Mouse (Mus musculus) forebrain, embryonic 13.5 days (tissue): ENCODE measurements around the gene Cuedc2. TPM values are rescaled to one million over a fixed set of nuclear protein-coding genes. Genes with fewer than 3 reads are reported as not detected.

Experiments
- ATAC-seq: fragments of 200-750 bp; cut with Nextera tagmentation; 2 replicates; pipeline ENCODE4 v1.8.0; 2017
- H3K27ac ChIP-seq: fragments of 300-500 bp; sonication (generic); 2 replicates; pipeline ENCODE4 v1.5.1; 2015; ENCODE audit warnings: inconsistent platforms, mild to moderate bottlenecking, moderate library complexity
- H3K27me3 ChIP-seq: fragments of 300-500 bp; sonication (generic); 2 replicates; pipeline ENCODE4 v1.6.1; 2015; ENCODE audit warnings: mild to moderate bottlenecking, inconsistent platforms
- H3K36me3 ChIP-seq: fragments of 300-500 bp; sonication (generic); 2 replicates; pipeline ENCODE4 v1.6.1; 2015; ENCODE audit warnings: mild to moderate bottlenecking, inconsistent platforms; ENCODE audit not compliant: poor library complexity, severe bottlenecking
- H3K4me1 ChIP-seq: fragments of 300-500 bp; sonication (generic); 2 replicates; pipeline ENCODE4 v1.6.1; 2015; ENCODE audit warnings: inconsistent platforms
- H3K4me2 ChIP-seq: fragments of 300-500 bp; sonication (generic); 2 replicates; pipeline ENCODE4 v1.6.1; 2015; ENCODE audit warnings: inconsistent platforms, mild to moderate bottlenecking, moderate library complexity
- H3K4me3 ChIP-seq: fragments of 300-500 bp; sonication (generic); 2 replicates; pipeline ENCODE4 v1.5.1; 2015; ENCODE audit warnings: mild to moderate bottlenecking, inconsistent platforms
- H3K9ac ChIP-seq: fragments of 300-500 bp; sonication (generic); 2 replicates; pipeline ENCODE4 v1.6.1; 2015; ENCODE audit warnings: mild to moderate bottlenecking, inconsistent platforms
- H3K9me3 ChIP-seq: fragments of 300-500 bp; sonication (generic); replicated peaks from 2 replicates; pipeline ENCODE4 v1.6.1; 2016; ENCODE audit warnings: inconsistent platforms
- WGBS: fragments of 180-500 bp; shearing (Covaris S2); methylation state at CpG from one replicate; pipeline ENCODE4 v1.1.7; 2015; 5-methylcytosine and 5-hydroxymethylcytosine counted together
- microRNA counts: library from miRNA; unstranded; fragments of <30 nt; microRNA quantifications from one replicate; lab custom pipeline; 2016
- microRNA-seq: library from miRNA; unstranded; fragments of <30 nt; microRNA quantifications from one replicate; pipeline ENCODE4, GENCODE M21; 2016
- polyA plus RNA-seq: library from polyadenylated mRNA; unstranded; fragments of >200 nt; fragmentation: Nextera tagmentation; extraction: Ambion mirVana; gene quantifications from 2 replicates; pipeline ENCODE4 v1.2.1, GENCODE M21; 2015

Cuedc2 gene
- polyA plus RNA-seq, 1 experiment from 2014 or later: 309 TPM

DNA sequence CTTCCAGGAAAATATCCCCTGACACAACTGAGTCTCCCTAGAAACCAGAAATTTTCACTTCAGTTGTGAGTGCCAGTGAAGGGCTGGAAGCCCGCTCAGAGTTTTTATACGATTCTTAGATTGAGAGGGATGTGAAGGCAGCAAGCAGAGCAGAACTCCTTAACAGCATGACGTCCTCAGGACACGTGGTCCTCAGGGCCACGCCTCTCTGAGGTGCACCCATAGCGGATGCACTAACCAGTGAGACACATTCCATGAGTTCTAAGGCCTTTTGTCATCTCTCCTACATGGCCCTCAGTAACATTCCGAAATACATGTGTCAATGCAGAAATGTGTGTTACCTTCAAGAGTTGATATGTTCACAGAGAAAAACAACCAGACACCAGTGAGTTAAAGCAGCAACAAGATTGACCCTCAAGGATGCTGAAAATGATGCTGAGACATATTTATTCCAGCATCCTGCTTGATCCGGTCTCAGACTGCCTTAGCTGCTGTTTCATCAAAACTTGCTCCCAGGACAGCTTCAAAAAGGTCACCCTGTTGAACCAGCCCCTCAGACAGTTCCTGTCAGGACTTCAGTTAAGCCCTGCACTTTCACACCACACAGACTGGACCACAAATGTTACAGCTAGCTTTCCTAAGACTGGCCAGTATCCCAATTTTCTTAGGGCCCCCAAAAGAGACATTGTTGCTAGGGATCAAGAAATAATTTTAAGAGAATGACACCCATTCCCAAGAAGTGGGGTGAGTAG lies 38.0 kb downstream of the Cuedc2 start:
- no peak overlapping the region for H3K4me2 ChIP-seq
- H3K9ac ChIP-seq: no peak overlapping the region
- H3K36me3 ChIP-seq: no peaks in the 10 kb centered on the region
- peaks cover 8% of the 10 kb centered on the region for H3K27me3 ChIP-seq
- no peaks in the 10 kb centered on the region for H3K9me3 ChIP-seq
- H3K4me1 ChIP-seq: peaks cover 16% of the 10 kb centered on the region
- no peak for ATAC-seq
- H3K4me3 ChIP-seq: no peak overlapping the region
- H3K27ac ChIP-seq: no peak overlapping the region
- WGBS: 41% methylated on average over 8 of the region's 8 CpGs

DNA sequence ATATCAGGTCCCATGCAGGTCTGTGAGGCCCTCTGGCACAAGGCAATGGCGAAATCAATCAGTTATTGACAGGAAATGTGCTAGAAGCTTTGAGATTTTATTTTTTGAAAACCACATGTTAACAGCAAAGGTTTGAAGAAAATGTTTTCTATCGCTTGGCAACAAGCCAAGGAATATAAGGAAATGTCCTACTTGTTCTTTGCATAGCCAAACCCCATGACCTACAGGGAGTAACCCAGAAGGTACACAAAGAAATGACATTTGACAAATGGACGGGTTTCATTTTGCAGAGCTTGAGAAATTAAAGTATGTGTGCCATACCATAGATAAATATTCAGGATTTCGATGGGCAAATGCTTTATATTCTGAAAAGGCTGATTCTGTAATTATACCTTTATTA lies 41.6 kb downstream of the Cuedc2 start:
- no peaks in the 10 kb centered on the region for H3K9me3 ChIP-seq
- ATAC-seq: no peak
- H3K4me2 ChIP-seq: no peak overlapping the region
- no peak overlapping the region for H3K4me3 ChIP-seq
- WGBS: 74% methylated on average over 4 of the region's 4 CpGs
- no peaks in the 10 kb centered on the region for H3K4me1 ChIP-seq
- H3K27me3 ChIP-seq: no peaks in the 10 kb centered on the region; the same call in 1 of the 2 replicates
- H3K36me3 ChIP-seq: no peaks in the 10 kb centered on the region
- no peak overlapping the region for H3K9ac ChIP-seq
- H3K27ac ChIP-seq: no peak overlapping the region

DNA sequence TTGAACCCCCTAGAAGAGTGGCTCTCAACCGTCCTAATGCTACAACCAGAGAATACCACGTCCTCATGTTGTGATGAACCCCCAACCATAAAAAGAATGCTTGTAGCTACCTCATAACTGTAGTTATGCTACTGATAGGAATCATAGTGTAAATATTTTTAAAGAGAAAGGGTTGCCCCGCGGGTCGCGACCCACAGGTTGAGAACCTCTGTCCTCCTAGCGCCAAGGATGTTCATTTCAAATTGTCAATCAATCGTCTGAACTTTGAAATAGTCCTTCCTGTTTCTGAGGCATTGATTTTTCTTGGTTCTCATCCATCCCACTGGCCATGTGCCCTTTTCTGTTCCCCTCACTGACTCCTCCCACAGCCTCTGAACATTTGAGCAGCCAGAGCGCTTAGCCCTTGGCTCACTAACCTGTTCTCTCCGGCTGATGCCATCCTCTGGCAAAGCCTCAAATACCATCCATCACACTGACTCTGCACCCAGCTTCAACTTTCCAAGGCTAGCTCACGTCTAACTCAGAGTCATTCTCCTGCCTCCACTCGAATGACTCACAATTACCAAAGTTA lies 47.9 kb downstream of the Cuedc2 start:
- no peak overlapping the region for H3K9ac ChIP-seq
- H3K9me3 ChIP-seq: no peaks in the 10 kb centered on the region
- no peak overlapping the region for H3K4me3 ChIP-seq
- no peaks in the 10 kb centered on the region for H3K27me3 ChIP-seq
- H3K4me2 ChIP-seq: no peak overlapping the region
- no peak for ATAC-seq
- no peak overlapping the region for H3K27ac ChIP-seq
- H3K4me1 ChIP-seq: no peaks in the 10 kb centered on the region
- peaks cover 20% of the 10 kb centered on the region for H3K36me3 ChIP-seq
- WGBS: 76% methylated on average over 12 of the region's 12 CpGs

DNA sequence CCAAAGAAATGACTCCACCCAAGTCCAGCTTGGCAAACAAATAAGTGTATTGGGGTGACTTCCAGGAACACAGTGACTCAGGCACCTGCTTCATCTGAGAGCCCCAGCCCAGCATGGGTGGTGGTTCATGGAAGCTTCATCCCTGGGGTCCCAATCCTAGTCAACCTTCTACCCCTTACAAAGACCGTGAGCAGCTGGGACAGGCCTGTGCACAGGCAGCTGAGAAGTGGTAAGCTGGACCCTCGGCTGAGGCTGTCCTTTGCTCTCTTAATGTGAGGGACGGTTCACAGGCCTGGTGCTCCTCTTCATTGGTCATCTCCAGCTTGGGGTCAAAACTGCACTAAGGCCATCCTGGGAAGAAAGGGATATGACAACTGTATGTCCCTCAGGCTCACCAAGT lies 50.9 kb downstream of the Cuedc2 start:
- Histone ChIP-seq H3K4me3 (no peak overlapping the region), H3K27ac (no peak overlapping the region), H3K27me3 (no peaks in the 10 kb centered on the region), H3K9me3 (no peaks in the 10 kb centered on the region), H3K4me1 (no peaks in the 10 kb centered on the region), H3K36me3 (peaks cover 51% of the 10 kb centered on the region), H3K9ac (no peak overlapping the region), H3K4me2 (no peak overlapping the region)
- 89% methylated on average over 3 of the region's 3 CpGs for WGBS
- no peak for ATAC-seq

DNA sequence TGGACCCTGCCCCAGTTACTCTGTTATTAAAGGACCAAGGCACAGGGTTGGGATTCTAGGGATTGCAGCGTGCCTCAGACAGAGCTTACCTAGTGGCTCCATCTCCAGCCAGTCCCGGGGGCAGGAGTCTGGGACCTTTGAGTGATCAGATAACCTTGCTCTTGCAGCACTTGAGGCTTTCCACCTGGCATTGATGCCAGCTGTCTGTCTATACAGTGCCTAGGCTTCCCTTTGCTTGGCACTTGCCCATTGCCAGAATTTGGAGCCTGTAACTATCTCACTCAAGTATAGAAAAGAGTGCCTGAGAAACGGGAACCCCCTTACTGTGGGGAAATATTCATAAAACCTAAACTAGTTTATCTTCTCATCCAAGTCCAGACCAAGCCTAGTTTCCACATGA lies 51.6 kb downstream of the Cuedc2 start:
- Histone ChIP-seq H3K36me3 (peaks cover 57% of the 10 kb centered on the region), H3K27ac (no peak overlapping the region)
- ATAC-seq: no peak

DNA sequence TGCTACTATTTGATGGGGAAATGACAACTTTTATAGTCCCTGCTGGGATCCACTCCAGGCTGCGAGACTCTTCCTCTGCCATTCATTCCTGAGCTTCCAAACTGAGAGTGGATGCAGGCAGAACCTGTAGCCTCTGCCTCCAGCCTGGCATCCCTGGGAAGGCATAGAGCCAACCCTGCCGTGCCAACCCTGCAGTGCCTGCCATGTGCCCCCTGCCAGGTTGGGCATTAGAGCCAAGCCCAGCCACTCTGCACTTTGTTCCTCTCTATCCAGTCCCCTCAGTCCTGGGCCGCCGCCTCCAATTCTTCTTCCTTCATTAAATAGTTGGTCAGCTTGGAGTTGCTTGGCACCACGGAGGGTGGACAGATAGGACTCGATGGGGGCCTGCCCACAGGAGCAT lies 52.5 kb downstream of the Cuedc2 start:
- Histone ChIP-seq H3K36me3 (peaks cover 66% of the 10 kb centered on the region), H3K27ac (no peak overlapping the region), H3K4me3 (no peak overlapping the region), H3K27me3 (no peaks in the 10 kb centered on the region), H3K9ac (no peak overlapping the region), H3K9me3 (no peaks in the 10 kb centered on the region), H3K4me1 (no peaks in the 10 kb centered on the region), H3K4me2 (no peak overlapping the region)
- no peak for ATAC-seq
- 91% methylated on average over 6 of the region's 6 CpGs for WGBS

More for the DNA sequence above, 51.6 kb downstream of the Cuedc2 start:
- Histone ChIP-seq H3K27me3 (no peaks in the 10 kb centered on the region), H3K4me2 (no peak overlapping the region), H3K9me3 (no peaks in the 10 kb centered on the region), H3K4me3 (no peak overlapping the region), H3K9ac (no peak overlapping the region), H3K4me1 (no peaks in the 10 kb centered on the region)
- WGBS: 90% methylated on average over 3 of the region's 3 CpGs

DNA sequence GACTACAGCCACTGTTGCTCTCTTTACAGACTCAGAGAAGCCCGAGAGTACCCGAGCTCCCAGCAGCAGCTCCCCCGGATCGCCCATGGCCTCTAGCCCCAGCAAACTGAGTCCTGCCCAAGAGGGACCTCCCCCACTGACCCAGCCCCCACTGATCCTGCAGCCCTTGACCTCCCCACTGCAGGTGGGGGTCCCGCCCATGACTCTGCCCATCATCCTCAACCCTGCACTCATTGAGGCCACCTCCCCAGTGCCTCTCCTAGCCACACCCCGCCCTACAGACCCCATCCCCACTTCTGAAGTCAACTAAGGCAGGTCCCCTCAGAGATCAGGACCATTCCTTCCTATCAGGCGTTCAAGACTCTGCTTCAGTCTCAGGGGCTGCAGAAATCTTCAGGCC lies 52.9 kb downstream of the Cuedc2 start:
- H3K4me2 ChIP-seq: no peak overlapping the region
- H3K9me3 ChIP-seq: no peaks in the 10 kb centered on the region
- no peak for ATAC-seq
- H3K36me3 ChIP-seq: peaks cover 70% of the 10 kb centered on the region
- no peaks in the 10 kb centered on the region for H3K27me3 ChIP-seq
- no peaks in the 10 kb centered on the region for H3K4me1 ChIP-seq
- H3K27ac ChIP-seq: no peak overlapping the region
- H3K9ac ChIP-seq: no peak overlapping the region
- WGBS: 92% methylated on average over 7 of the region's 7 CpGs
- H3K4me3 ChIP-seq: no peak overlapping the region

DNA sequence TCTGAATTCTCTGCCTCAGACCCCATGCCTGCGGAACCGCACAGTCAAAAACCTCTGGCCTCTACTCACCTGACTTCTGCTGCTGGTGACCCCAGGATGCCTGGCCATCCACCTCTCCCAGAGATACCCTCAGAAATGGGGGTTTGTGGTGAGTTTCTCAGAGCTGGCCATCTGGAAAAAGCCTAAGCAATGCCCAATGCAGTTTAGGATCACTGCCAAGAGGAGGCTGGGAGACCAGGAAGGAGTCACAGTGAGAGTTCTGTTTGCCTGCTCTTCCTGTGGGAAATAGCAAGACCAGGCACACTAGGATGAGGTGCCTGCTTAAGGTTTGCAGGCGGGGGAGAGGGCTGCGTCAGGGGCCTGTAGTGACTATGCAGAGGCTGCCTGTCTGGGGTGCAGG lies 53.8 kb downstream of the Cuedc2 start:
- Histone ChIP-seq H3K4me3 (no peak overlapping the region), H3K4me2 (no peak overlapping the region), H3K9me3 (no peaks in the 10 kb centered on the region), H3K9ac (no peak overlapping the region), H3K27me3 (no peaks in the 10 kb centered on the region), H3K36me3 (peaks cover 79% of the 10 kb centered on the region), H3K4me1 (no peaks in the 10 kb centered on the region), H3K27ac (no peak overlapping the region)
- ATAC-seq: no peak
- WGBS: 89% methylated on average over 4 of the region's 4 CpGs

DNA sequence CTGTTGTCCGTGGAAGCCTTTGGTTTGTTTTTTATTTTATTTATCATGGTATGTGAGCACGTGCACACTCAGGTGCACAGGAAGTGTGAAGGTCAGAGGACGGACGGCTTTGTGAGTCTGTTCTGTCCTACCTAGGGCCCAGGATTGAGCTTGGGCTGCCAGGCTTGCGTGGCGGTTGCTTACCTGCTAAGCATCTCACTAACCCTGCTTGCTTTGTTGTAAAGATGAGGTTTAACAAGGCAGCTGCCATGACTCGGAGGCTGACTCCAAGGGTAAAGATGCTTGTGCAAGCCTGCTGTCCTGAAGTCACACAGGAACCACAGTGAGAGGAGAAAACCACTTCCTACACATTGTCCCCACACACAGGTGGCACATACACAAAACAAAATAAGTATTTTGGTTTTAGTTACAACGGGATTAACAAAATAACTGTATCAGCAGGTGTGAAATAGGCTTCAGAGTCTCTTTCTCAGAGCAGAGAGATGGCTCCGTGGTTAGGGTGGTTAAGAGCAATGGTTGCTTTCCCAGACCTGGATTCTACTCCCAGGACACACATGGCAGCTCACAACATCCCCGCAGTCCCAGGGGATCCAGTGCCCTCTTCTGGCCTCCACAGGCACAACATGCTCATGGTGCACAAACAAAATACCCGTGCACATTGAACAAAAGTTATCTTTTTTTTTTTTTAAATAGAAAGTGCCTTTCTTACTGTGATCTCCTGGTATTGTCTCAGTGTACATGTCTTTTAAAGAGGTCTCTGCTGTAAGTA lies 56.2 kb downstream of the Cuedc2 start:
- Histone ChIP-seq H3K9me3 (no peaks in the 10 kb centered on the region), H3K36me3 (peaks cover 92% of the 10 kb centered on the region), H3K9ac (no peak overlapping the region), H3K27ac (no peak overlapping the region), H3K27me3 (no peaks in the 10 kb centered on the region), H3K4me2 (no peak overlapping the region), H3K4me1 (no peaks in the 10 kb centered on the region), H3K4me3 (no peak overlapping the region)
- no peak for ATAC-seq
- 97% methylated on average over 11 of the region's 11 CpGs for WGBS

MicroRNAs encoded within 50 kb of the gene (microRNA counts, 519-probe panel; counts per million panel counts)
- 177 counts per million, percentile 53 among the panel's probes with 10 or more counts for microRNA mmu-miR-146b (lab: Ali Mortazavi, UCI)

Small RNA genes lying within 50 kb of the gene (microRNA-seq; reads per million reads assigned to microRNA genes)
- gene Mir146b: not detected

Other genes with a start within 250 kb of the Cuedc2 start
- gene Elovl3, start 206.8 kb downstream of the Cuedc2 start, polyA plus RNA-seq: not detected in 2 replicates
- gene Pitx3, start 190.4 kb downstream of the Cuedc2 start, polyA plus RNA-seq: 0.47 TPM in 1 of 2 replicates, not detected in the other
- 54.4 and 62.8 TPM in 2 replicates for gene Gbf1, start 186.2 kb downstream of the Cuedc2 start, polyA plus RNA-seq
- 1.1 and 1.5 TPM in 2 replicates for gene Nfkb2, start 34.4 kb downstream of the Cuedc2 start, polyA plus RNA-seq
- gene Psd, start 11.5 kb downstream of the Cuedc2 start, polyA plus RNA-seq: 31.0 and 34.8 TPM in 2 replicates
- gene Fbxl15, start 10.5 kb downstream of the Cuedc2 start, polyA plus RNA-seq: 30.8 and 32.8 TPM in 2 replicates
- 7.6 and 7.8 TPM in 2 replicates for gene Mfsd13a, start 2.4 kb upstream of the Cuedc2 start, polyA plus RNA-seq
- gene 2310034G01Rik, start 11.6 kb upstream of the Cuedc2 start, polyA plus RNA-seq: 1.7 and 2.2 TPM in 2 replicates
- gene Actr1a, start 57.0 kb upstream of the Cuedc2 start, polyA plus RNA-seq: 285 and 307 TPM in 2 replicates
- gene Sufu, start 58.2 kb upstream of the Cuedc2 start, polyA plus RNA-seq: 28.0 and 30.3 TPM in 2 replicates
- gene Trim8, start 163.0 kb upstream of the Cuedc2 start, polyA plus RNA-seq: 22.5 and 22.6 TPM in 2 replicates
- 233 and 245 TPM in 2 replicates for gene Arl3, start 234.5 kb upstream of the Cuedc2 start, polyA plus RNA-seq
- 12.4 and 13.2 TPM in 2 replicates for gene Sfxn2, start 234.7 kb upstream of the Cuedc2 start, polyA plus RNA-seq